Mouse (Mus musculus) liver, embryonic 14 days (tissue): ENCODE measurements around the gene Gm12355. TPM values are rescaled to one million over a fixed set of nuclear protein-coding genes. Genes with fewer than 3 reads are reported as not detected.

Source experiments
- polyA plus RNA-seq: library from polyadenylated mRNA; depleted of rRNA; stranded (reverse); fragments of >200 nt; gene quantifications from 2 replicates; pipeline ENCODE4 v1.2.3, GENCODE M21; 2012; rRNA removed

Gene Gm12355
- 0.12 and 0.22 TPM in 2 replicates for polyA plus RNA-seq

GRCm38 (mm10) chr11:98625611-98626410 lies at the start of gene Gm12355, which contains the start of gene Gsdma3:
Gm12355 (minus strand) TSS chr11:98625661.
Gsdma3 (plus strand) TSS chr11:98626360.

GRCm38 (mm10) chr11:98664091-98664490 lies 38.6 kb upstream of the Gm12355 start, which contains the start of gene Gsdma:
Gsdma (plus strand) TSS chr11:98664351.

GRCm38 (mm10) chr11:98646459-98646858 lies 21.0 kb upstream of the Gm12355 start, which contains the start of gene Gsdma2:
Gsdma2 (plus strand) TSS chr11:98646759.

DNA sequence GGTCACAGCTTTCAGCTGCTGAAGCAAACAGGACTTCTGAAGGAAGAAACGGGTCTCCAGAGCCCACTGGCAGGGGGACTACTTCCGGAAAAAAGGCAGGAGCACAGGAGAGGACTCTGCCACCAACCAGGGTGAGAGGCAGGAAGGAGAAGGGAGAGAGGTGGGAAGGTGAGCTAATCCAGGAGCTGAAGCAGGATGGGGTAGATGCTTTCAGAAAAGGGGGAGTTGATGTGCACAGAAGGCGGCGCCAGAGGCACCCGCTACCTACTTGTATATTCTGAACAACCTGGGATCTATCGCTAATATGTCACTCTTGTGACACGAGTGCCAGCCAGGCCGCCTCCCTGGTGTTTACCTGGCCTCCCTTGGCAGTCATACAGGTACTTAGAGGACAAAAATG lies 27.5 kb downstream of the Gm12355 start, which contains the start of gene Lrrc3c:
Gene Lrrc3c, plus strand, starts transcription at position 301 of the 400 bp plus-strand sequence.

DNA sequence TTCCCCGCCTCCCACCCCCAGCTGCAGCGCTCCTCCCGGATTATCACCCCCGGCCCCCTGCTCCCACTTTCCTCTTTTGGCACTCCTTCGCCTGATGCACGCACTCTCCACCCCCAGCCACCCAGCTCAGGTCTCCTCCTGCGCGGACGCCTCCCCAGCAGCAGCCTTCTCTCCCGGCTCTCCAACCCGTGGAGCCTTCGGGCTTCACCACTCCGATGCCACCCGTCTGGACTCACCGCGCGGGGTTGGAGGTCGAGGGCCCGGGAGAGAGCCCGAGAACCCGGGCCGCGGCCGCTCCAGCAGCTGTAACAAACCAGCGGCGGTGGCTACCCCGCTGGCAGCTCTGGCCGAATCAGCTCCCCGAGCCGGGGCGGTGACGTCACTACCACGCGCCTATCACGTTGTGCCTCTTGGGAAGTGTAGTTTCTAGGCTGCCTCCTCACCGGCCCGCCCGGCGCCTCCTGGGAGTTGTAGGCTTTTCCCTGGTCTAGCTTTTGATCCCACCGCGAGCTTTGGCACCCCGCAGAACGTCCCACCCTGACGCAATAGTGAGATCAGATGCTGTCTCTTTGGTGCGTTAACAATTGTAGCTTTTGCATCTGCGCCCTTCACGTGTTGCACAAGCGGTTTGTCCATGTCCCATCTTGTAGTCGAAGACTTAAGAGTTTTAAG lies 38.4 kb downstream of the Gm12355 start, which contains the start of gene Ormdl3:
Gene Ormdl3, minus strand, starts transcription at position 477 of the 672 bp plus-strand sequence.

Other genes starting within 250 kb of the Gm12355 start
- gene Tcap, start 241.8 kb downstream of the Gm12355 start, polyA plus RNA-seq, result 0.05 and 0.27 TPM in 2 replicates
- not detected in 2 replicates for gene Pnmt, start 239.2 kb downstream of the Gm12355 start, polyA plus RNA-seq
- 2.8 and 3.0 TPM in 2 replicates for gene Pgap3, start 225.2 kb downstream of the Gm12355 start, polyA plus RNA-seq
- gene Erbb2, start 213.2 kb downstream of the Gm12355 start, polyA plus RNA-seq, result 1.0 and 1.1 TPM in 2 replicates
- 31.4 and 33.3 TPM in 2 replicates for gene Mien1, start 186.7 kb downstream of the Gm12355 start, polyA plus RNA-seq
- gene Grb7, start 179.3 kb downstream of the Gm12355 start, polyA plus RNA-seq, result 16.0 and 16.1 TPM in 2 replicates
- gene Ikzf3, start 79.6 kb downstream of the Gm12355 start, polyA plus RNA-seq, result 0.12 and 0.14 TPM in 2 replicates
- gene Zpbp2, start 74.6 kb downstream of the Gm12355 start, polyA plus RNA-seq, result 0.25 and 0.54 TPM in 2 replicates
- gene Ormdl3, start 38.3 kb downstream of the Gm12355 start, polyA plus RNA-seq, result 24.1 and 28.1 TPM in 2 replicates
- not detected in 2 replicates for gene Lrrc3c, start 27.4 kb downstream of the Gm12355 start, polyA plus RNA-seq
- not detected in 2 replicates for gene Gsdma3, start 699 bp upstream of the Gm12355 start, polyA plus RNA-seq
- gene Gsdma2, start 21.1 kb upstream of the Gm12355 start, polyA plus RNA-seq, result not detected in 2 replicates
- gene Gsdma, start 38.7 kb upstream of the Gm12355 start, polyA plus RNA-seq, result 0.01 TPM in 1 of 2 replicates, not detected in the other
- 72.1 and 78.6 TPM in 2 replicates for gene Psmd3, start 56.9 kb upstream of the Gm12355 start, polyA plus RNA-seq
- not detected in 2 replicates for gene Csf3, start 75.6 kb upstream of the Gm12355 start, polyA plus RNA-seq
- 23.2 and 24.6 TPM in 2 replicates for gene Med24, start 103.8 kb upstream of the Gm12355 start, polyA plus RNA-seq
- gene Thra, start 115.0 kb upstream of the Gm12355 start, polyA plus RNA-seq, result 14.0 and 14.7 TPM in 2 replicates
- gene Nr1d1, start 149.7 kb upstream of the Gm12355 start, polyA plus RNA-seq, result 0.46 and 0.65 TPM in 2 replicates
- gene Msl1, start 169.9 kb upstream of the Gm12355 start, polyA plus RNA-seq, result 16.7 and 18.8 TPM in 2 replicates
- 13.3 and 14.1 TPM in 2 replicates for gene Casc3, start 179.2 kb upstream of the Gm12355 start, polyA plus RNA-seq
- 0.53 and 0.55 TPM in 2 replicates for gene Rapgefl1, start 211.1 kb upstream of the Gm12355 start, polyA plus RNA-seq
- 1.9 and 2.4 TPM in 2 replicates for gene Wipf2, start 238.0 kb upstream of the Gm12355 start, polyA plus RNA-seq